Mouse (Mus musculus) hindbrain, embryonic 14.5 days (tissue): Measurements from ENCODE around the gene Atpaf1. TPM values are rescaled to one million over a fixed set of nuclear protein-coding genes. Genes with fewer than 3 reads are reported as not detected.

Experiments
- ATAC-seq: fragments of 200-750 bp; cut with Nextera tagmentation; 2 replicates; pipeline ENCODE4 v1.8.0; 2017; ENCODE audit warnings: moderate number of reproducible peaks, mild to moderate bottlenecking, moderate TSS enrichment, moderate library complexity; ENCODE audit not compliant: low FRiP score
- DNase-seq: peaks from one replicate; pipeline ENCODE4 v3.0.0-alpha.2; 2015; ENCODE audit warnings: low spot score
- H3K27ac ChIP-seq: fragments of 300-500 bp; sonication (generic); 2 replicates; pipeline ENCODE4 v1.5.1; 2014; ENCODE audit warnings: mild to moderate bottlenecking, moderate library complexity
- H3K27me3 ChIP-seq: fragments of 300-500 bp; sonication (generic); 2 replicates; pipeline ENCODE4 v1.6.1; 2014; ENCODE audit warnings: mild to moderate bottlenecking, low read length, mixed read lengths; ENCODE audit not compliant: control insufficient read depth, insufficient read depth
- H3K36me3 ChIP-seq: fragments of 300-500 bp; sonication (generic); replicated peaks from 2 replicates; pipeline ENCODE4 v1.6.1; 2014; ENCODE audit not compliant: control insufficient read depth, insufficient read depth
- H3K4me1 ChIP-seq: fragments of 300-500 bp; sonication (generic); replicated peaks from 2 replicates; pipeline ENCODE4 v1.6.1; 2014; ENCODE audit warnings: antibody characterized with exemption, low read length, mixed read lengths; ENCODE audit not compliant: control insufficient read depth, insufficient read depth
- H3K4me2 ChIP-seq: fragments of 300-500 bp; sonication (generic); replicated peaks from 2 replicates; pipeline ENCODE4 v1.6.1; 2014; ENCODE audit warnings: mild to moderate bottlenecking, moderate library complexity
- H3K4me3 ChIP-seq: fragments of 300-500 bp; sonication (generic); replicated peaks from 2 replicates; pipeline ENCODE4 v1.5.1; 2014; ENCODE audit warnings: mild to moderate bottlenecking, low read length
- H3K9ac ChIP-seq: fragments of 300-500 bp; sonication (generic); 2 replicates; pipeline ENCODE4 v1.6.1; 2014
- H3K9me3 ChIP-seq: fragments of 300-500 bp; sonication (generic); 2 replicates; pipeline ENCODE4 v1.6.1; 2016; ENCODE audit warnings: low read length; ENCODE audit not compliant: control insufficient read depth
- WGBS: fragments of 180-500 bp; shearing (Covaris S2); extraction: QIAGEN DNeasy Blood & Tissue Kit; methylation state at CpG from one replicate; pipeline ENCODE4 v1.1.7; 2014; 5-methylcytosine and 5-hydroxymethylcytosine counted together
- polyA plus RNA-seq: library from polyadenylated mRNA; unstranded; fragments of >200 nt; fragmentation: Nextera tagmentation; extraction: Ambion mirVana; gene quantifications from 2 replicates; pipeline ENCODE4 v1.2.1, GENCODE M21; 2014

The Atpaf1 gene
- polyA plus RNA-seq, 1 experiment from 2014 or later, result 45.6 TPM

DNA sequence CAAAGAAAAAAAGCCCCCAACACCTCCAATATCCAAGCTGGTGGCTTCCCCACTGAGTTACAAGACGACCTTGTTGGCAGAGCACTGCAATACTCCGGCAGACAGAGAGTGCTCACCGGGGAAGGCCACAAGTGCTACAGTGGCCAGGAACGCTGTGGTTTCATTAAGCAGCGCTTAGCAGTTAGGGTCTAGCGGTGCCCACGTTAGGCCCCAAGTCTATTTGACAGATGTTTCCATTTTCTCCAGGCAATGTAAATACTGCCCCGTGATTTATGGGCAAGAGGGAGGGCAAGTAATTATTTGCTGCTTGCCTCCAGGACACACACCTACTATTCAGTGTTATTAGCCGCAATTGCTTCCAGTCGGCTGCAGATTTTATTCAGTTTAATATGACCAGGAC is 79.3 kb downstream of the Atpaf1 start:
- ATAC-seq, result no peak; the same call in 1 of the 2 replicates
- no peak overlapping the region for H3K27ac ChIP-seq

More for the DNA sequence above, 79.3 kb downstream of the Atpaf1 start:
- WGBS, result 51% methylated on average over 10 of the region's 10 CpGs
- H3K9ac ChIP-seq, result no peak overlapping the region
- H3K27me3 ChIP-seq, result no peaks in the 10 kb centered on the region
- peaks cover 10% of the 10 kb centered on the region for H3K4me1 ChIP-seq
- 0 out of 2 replicates have a peak, but pooled peaks cover 10% of the 10 kb centered on the region for H3K36me3 ChIP-seq
- DNase-seq, result no peak
- no peaks in the 10 kb centered on the region for H3K9me3 ChIP-seq
- no peak overlapping the region for H3K4me2 ChIP-seq
- H3K4me3 ChIP-seq, result no peak overlapping the region

Other genes with a start within 250 kb of the Atpaf1 start
- gene Cyp4a31, start 221.2 kb upstream of the Atpaf1 start, polyA plus RNA-seq, result not detected in 2 replicates
- gene Cyp4a32, start 183.8 kb upstream of the Atpaf1 start, polyA plus RNA-seq, result not detected in 2 replicates
- 0.99 and 1.9 TPM in 2 replicates for gene Cyp4b1, start 137.1 kb upstream of the Atpaf1 start, polyA plus RNA-seq
- 23.9 and 25.5 TPM in 2 replicates for gene Efcab14, start 47.1 kb upstream of the Atpaf1 start, polyA plus RNA-seq
- 0.27 and 0.33 TPM in 2 replicates for gene Tex38, start 3.8 kb upstream of the Atpaf1 start, polyA plus RNA-seq
- gene Mob3c, start 43.3 kb downstream of the Atpaf1 start, polyA plus RNA-seq, result 5.5 and 5.8 TPM in 2 replicates
- gene Mknk1, start 54.4 kb downstream of the Atpaf1 start, polyA plus RNA-seq, result 21.3 and 21.6 TPM in 2 replicates
- 0.13 TPM in 1 of 2 replicates, not detected in the other for gene Kncn, start 99.6 kb downstream of the Atpaf1 start, polyA plus RNA-seq
- gene 6430628N08Rik, start 105.9 kb downstream of the Atpaf1 start, polyA plus RNA-seq, result 0.13 TPM in 1 of 2 replicates, not detected in the other
- 2.7 and 3.3 TPM in 2 replicates for gene Dmbx1, start 155.1 kb downstream of the Atpaf1 start, polyA plus RNA-seq
- gene Faah, start 233.1 kb downstream of the Atpaf1 start, polyA plus RNA-seq, result 18.0 and 18.5 TPM in 2 replicates